Mouse (Mus musculus) liver, embryonic 13.5 days (tissue): ENCODE data around the gene Taf1d. TPM values are rescaled to one million over a fixed set of nuclear protein-coding genes. Genes with fewer than 3 reads are reported as not detected.
"Not testable (repeated sequence)": the region's sequence is repeated elsewhere in the genome, so short reads cannot be mapped to it uniquely, and the experiment has no call there.

Experiments used
- ATAC-seq: fragments of 200-750 bp; cut with Nextera tagmentation; 2 replicates; pipeline ENCODE4 v1.8.0; 2017; ENCODE audit warnings: low read depth, mild to moderate bottlenecking, moderate number of reproducible peaks, moderate library complexity
- DNase-seq: peaks from one replicate; pipeline ENCODE4 v3.0.0; 2022
- H3K27ac ChIP-seq: fragments of 300-500 bp; sonication (generic); 2 replicates; pipeline ENCODE4 v1.5.1; 2015; ENCODE audit warnings: moderate library complexity, mild to moderate bottlenecking, inconsistent platforms
- H3K27me3 ChIP-seq: fragments of 300-500 bp; sonication (generic); 2 replicates; pipeline ENCODE4 v1.6.1; 2015; ENCODE audit warnings: mild to moderate bottlenecking, inconsistent platforms
- H3K36me3 ChIP-seq: fragments of 300-500 bp; sonication (generic); 2 replicates; pipeline ENCODE4 v1.6.1; 2015; ENCODE audit warnings: mild to moderate bottlenecking, inconsistent platforms
- H3K4me1 ChIP-seq: fragments of 300-500 bp; sonication (generic); replicated peaks from 2 replicates; pipeline ENCODE4 v1.6.1; 2015; ENCODE audit warnings: inconsistent platforms
- H3K4me2 ChIP-seq: fragments of 300-500 bp; sonication (generic); 2 replicates; pipeline ENCODE4 v1.6.1; 2015; ENCODE audit warnings: inconsistent platforms, mild to moderate bottlenecking, moderate library complexity
- H3K4me3 ChIP-seq: fragments of 300-500 bp; sonication (generic); replicated peaks from 2 replicates; pipeline ENCODE4 v1.5.1; 2015; ENCODE audit warnings: mild to moderate bottlenecking, inconsistent platforms
- H3K9ac ChIP-seq: fragments of 300-500 bp; sonication (generic); 2 replicates; pipeline ENCODE4 v1.6.1; 2015; ENCODE audit warnings: mild to moderate bottlenecking, inconsistent platforms
- H3K9me3 ChIP-seq: fragments of 300-500 bp; sonication (generic); replicated peaks from 2 replicates; pipeline ENCODE4 v1.6.1; 2016; ENCODE audit warnings: inconsistent platforms
- WGBS: fragments of 180-500 bp; shearing (Covaris S2); methylation state at CpG from one replicate; pipeline ENCODE4 v1.1.7; 2015; ENCODE audit not compliant: insufficient replicate concordance; 5-methylcytosine and 5-hydroxymethylcytosine counted together
- polyA plus RNA-seq: library from polyadenylated mRNA; unstranded; fragments of >200 nt; fragmentation: Nextera tagmentation; extraction: Ambion mirVana; gene quantifications from 2 replicates; pipeline ENCODE4 v1.2.1, GENCODE M21; 2015

The Taf1d gene
- polyA plus RNA-seq, 1 experiment from 2014 or later = 46.4 TPM

DNA sequence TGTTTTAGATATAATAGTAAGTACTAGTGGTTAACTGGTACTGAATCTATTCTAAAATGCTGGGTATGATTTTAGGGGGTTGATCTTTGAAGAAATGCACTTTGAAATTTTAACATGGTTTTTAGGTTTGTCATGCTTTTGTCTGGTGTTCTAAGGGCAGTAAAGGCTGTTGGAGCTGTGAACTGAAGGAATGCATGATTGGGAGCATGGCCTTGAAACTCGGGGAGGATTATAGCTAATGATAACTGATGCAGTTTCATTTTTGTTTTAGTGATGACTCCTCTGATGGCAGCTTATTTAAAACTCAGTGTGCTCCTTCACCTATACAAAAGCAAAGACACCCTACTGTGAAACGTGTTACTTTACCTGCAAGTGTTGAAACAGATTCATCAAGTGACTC, 2.2 kb downstream of the Taf1d start:
- peaks cover 55% of the 10 kb centered on the region for H3K4me1 ChIP-seq
- 27% methylated on average over 2 of the region's 2 CpGs for WGBS
- no peak for ATAC-seq

DNA sequence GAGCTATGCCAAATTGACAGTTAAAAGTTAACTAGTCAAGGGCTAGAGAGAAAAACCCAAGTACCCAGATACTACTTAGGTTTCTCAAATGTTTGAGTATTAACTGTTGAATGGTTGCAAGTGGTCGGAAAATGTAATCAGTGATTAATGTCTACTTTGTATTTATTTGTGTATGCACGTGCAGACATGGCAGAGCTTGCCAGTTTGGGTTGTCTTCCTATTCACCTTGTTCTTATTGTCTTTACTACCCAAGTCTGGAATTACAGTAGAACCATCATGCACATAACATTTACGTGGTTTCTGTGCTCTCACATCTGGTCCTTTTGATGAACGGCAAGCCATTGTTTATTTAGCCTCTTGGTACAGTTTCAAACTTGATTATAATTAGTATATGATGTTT, 3.4 kb downstream of the Taf1d start:
- Histone ChIP-seq H3K4me1 (peaks cover 54% of the 10 kb centered on the region), H3K9ac (no peak overlapping the region), H3K27me3 (no peaks in the 10 kb centered on the region), H3K4me2 (peak overlapping the region; percentile 49), H3K9me3 (no peaks in the 10 kb centered on the region), H3K4me3 (peak overlapping the region; percentile 29), H3K36me3 (peaks cover 66% of the 10 kb centered on the region), H3K27ac (no peak overlapping the region)
- WGBS = 71% methylated on average over 4 of the region's 4 CpGs
- DNase-seq (no peak), ATAC-seq (no peak)

More for the DNA sequence above, 2.2 kb downstream of the Taf1d start:
- H3K27ac ChIP-seq = no peak overlapping the region; the same call in 1 of the 2 replicates
- no peak for DNase-seq
- peak overlapping the region; percentile 50 for H3K4me2 ChIP-seq
- H3K4me3 ChIP-seq = peak overlapping the region; percentile 91
- H3K27me3 ChIP-seq = no peaks in the 10 kb centered on the region
- H3K36me3 ChIP-seq = peaks cover 54% of the 10 kb centered on the region
- no peaks in the 10 kb centered on the region for H3K9me3 ChIP-seq
- H3K9ac ChIP-seq = peak overlapping the region; percentile 56; the same call in 1 of the 2 replicates

DNA sequence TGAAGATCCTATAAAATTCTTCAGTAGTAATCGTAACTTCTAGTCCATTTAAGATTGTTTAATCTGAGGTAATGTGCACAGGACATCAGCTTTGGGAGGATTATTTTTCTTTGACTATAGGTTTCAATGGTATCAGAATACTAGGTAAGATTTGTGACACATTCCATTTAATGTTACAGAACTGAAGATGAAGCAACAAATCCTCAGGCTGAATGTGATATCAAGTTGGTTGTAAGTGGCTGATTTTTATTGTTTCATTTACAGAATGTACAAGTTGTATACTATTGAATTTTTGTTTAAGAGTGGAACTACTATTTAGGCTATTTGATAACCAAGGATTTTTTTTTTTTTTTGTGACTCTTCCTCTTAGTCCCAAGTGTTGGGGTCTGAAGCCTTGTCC, 4.2 kb downstream of the Taf1d start:
- no peak overlapping the region; the same call in 1 of the 2 replicates for H3K27ac ChIP-seq
- no peak overlapping the region for H3K4me3 ChIP-seq
- ATAC-seq = no peak
- peaks cover 74% of the 10 kb centered on the region for H3K36me3 ChIP-seq
- H3K4me1 ChIP-seq = peaks cover 46% of the 10 kb centered on the region
- no peak overlapping the region for H3K4me2 ChIP-seq
- 78% methylated on average over 1 of the region's 1 CpGs for WGBS
- no peak for DNase-seq
- H3K9me3 ChIP-seq = no peaks in the 10 kb centered on the region
- no peak overlapping the region for H3K9ac ChIP-seq
- no peaks in the 10 kb centered on the region for H3K27me3 ChIP-seq

DNA sequence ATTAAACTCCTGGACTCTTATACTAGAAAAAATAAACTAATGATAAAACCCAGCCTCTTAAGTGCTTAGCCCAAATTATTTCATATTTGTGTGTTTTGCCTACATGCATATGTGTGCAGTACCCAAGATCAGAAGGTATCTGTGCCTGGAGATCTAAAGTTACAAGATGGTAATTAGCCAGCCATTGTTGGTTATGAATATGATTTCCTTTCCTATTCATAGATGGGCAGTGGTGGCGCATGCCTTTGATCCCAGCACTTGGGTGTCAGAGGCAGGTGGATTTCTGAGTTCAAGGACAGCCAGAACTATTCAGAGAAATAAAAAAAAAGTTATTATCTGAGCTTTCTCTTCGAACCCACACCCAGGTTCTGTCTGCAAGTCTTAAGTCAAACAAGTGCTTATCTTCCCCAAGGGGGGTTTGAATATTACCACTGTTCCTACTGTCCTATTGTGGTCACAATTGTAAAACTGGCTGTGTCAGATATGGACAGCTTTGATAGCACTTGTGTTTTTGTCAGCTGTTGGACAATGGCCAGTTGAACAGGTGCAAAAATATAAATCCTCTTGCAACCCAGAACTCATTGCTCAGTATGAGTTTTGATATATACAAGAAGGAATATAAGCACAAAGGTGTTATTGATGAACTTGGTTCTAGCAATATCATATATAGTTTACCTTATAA, 6.2 kb downstream of the Taf1d start:
- no peak overlapping the region for H3K27ac ChIP-seq
- no peaks in the 10 kb centered on the region for H3K9me3 ChIP-seq
- H3K9ac ChIP-seq = no peak overlapping the region
- no peak overlapping the region for H3K4me3 ChIP-seq
- H3K36me3 ChIP-seq = peaks cover 87% of the 10 kb centered on the region
- 45% methylated on average over 2 of the region's 2 CpGs for WGBS
- H3K27me3 ChIP-seq = no peaks in the 10 kb centered on the region
- no peak overlapping the region for H3K4me2 ChIP-seq
- peak; percentile 40 for ATAC-seq
- H3K4me1 ChIP-seq = peaks cover 33% of the 10 kb centered on the region
- DNase-seq = no peak

DNA sequence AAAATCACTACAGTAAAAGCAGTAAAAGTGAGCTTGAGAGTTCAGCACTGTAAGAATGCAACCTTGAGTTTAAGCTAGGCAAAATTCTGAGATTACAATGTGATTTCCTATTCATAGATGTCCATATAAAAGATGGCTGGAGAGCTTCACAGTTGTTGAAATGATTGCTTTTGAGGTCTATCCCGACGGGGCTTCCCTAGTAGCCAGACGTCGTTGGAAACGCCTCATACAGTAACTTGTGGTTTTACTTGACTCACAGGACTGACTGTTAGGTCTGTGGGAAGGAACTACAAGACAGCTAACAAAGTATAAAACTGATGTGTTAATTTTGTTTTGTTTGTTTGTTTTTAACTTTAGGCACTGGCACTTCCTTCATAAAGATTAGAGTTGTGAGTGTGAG, 7.6 kb downstream of the Taf1d start:
- Histone ChIP-seq H3K9me3 (no peaks in the 10 kb centered on the region), H3K27ac (no peak overlapping the region), H3K27me3 (no peaks in the 10 kb centered on the region), H3K36me3 (peaks cover 87% of the 10 kb centered on the region), H3K4me1 (peaks cover 21% of the 10 kb centered on the region), H3K9ac (no peak overlapping the region), H3K4me3 (no peak overlapping the region), H3K4me2 (no peak overlapping the region)
- WGBS = 65% methylated on average over 5 of the region's 5 CpGs
- DNase-seq (no peak), ATAC-seq (no peak)

DNA sequence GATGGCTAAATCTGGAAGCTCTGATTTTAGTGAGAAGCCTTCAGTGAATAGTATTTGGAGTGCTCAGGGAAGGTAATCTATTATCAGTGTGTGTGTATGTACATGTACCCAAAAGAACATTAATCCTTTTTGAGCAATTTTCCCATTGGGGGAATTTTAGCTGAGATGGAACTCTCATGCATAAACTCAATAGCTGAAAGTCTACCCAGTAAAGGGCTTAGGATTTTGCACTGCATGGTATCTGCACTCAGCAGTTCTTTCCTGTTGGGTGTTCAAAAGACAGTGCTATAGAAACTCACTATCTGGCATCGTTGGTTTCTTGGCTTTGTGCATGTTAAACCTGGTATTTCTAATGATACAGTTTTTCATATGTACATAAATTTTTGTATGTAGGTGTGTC, 8.6 kb downstream of the Taf1d start:
- H3K9me3 ChIP-seq = no peaks in the 10 kb centered on the region
- H3K27ac ChIP-seq = no peak overlapping the region
- ATAC-seq (no peak), DNase-seq (no peak)
- H3K4me2 ChIP-seq = no peak overlapping the region
- peaks cover 12% of the 10 kb centered on the region for H3K4me1 ChIP-seq
- H3K36me3 ChIP-seq = peaks cover 78% of the 10 kb centered on the region
- H3K27me3 ChIP-seq = no peaks in the 10 kb centered on the region
- H3K9ac ChIP-seq = no peak overlapping the region
- WGBS = 79% methylated on average over 1 of the region's 1 CpGs
- no peak overlapping the region for H3K4me3 ChIP-seq

DNA sequence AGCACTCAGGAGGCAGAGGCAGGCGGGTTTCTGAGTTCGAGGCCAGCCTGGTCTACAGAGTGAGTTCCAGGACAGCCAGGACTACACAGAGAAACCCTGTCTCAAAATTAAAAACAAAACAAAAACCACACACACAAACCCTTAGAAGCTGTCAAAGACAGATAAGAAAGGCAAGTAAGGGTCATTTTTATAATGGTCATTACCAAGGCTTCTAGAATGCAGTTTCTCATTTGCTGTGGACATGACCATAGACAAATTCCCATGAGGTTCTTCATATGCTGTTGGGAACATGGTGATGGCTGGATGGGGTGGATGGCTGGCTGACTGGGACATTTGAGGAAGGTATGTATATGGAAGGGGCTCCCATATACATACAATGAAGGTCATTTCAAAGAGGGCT, 10.3 kb downstream of the Taf1d start:
- not testable (repeated sequence) for H3K27me3 ChIP-seq, H3K4me2 ChIP-seq, H3K27ac ChIP-seq, DNase-seq, H3K9me3 ChIP-seq, H3K4me3 ChIP-seq, H3K9ac ChIP-seq, H3K4me1 ChIP-seq
- whole genome bisulfite sequencing = 83% methylated on average over 2 of the region's 2 CpGs
- peaks cover 73% of the 10 kb centered on the region for H3K36me3 ChIP-seq
- peak; percentile 47; the same call in 1 of the 2 replicates for ATAC-seq

DNA sequence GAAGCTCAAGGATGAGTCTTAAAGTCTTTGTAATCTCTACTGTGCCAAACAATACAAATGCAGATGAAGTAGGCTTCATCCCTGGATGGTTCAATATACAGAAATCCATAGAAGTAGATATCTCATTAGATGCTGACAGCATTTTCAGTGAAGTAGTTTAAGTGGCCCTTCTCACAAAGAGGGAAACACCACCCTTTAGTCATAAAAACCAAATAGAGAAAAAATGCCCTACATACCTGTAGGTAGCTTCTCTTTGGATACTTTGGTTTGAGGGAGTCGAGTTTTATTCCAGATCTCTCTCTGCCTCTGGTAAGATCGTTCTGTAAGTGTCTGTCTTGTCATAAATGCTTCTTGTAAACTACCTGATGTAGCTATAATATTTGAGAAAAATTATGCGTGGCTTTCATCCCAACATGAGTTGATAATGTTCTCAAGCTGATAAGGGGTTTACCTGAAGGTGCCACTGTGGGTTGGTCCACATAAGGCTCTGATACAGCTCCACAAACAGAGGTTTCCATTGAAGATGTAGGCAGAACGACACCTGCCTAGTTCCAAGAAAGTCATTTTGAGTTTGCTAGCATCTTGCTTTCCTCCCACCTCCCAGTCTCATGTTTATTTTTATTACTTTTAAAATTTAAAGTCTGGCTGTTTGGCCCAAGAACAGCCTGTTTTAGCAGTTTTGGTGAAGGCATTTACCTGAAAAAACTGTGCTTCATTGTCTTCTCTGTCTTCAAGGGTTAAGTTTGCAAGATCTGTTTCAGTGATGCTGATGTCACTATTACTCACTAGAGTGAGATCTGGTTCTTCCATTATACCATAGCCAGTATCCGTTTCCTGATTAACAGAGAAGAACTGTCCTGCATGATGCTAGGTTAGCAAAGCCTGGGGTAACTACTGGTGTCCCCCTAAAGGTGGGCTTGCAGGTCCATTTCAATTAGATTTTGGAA, 11.5 kb downstream of the Taf1d start:
- WGBS = 31% methylated on average over 5 of the region's 5 CpGs
- H3K4me1 ChIP-seq = no peaks in the 10 kb centered on the region
- H3K4me2 ChIP-seq = no peak overlapping the region
- no peaks in the 10 kb centered on the region for H3K27me3 ChIP-seq
- H3K9me3 ChIP-seq = no peaks in the 10 kb centered on the region
- ATAC-seq (peak; percentile 33; the same call in 1 of the 2 replicates), DNase-seq (no peak)
- H3K9ac ChIP-seq = no peak overlapping the region
- no peak overlapping the region for H3K27ac ChIP-seq
- H3K4me3 ChIP-seq = no peak overlapping the region
- H3K36me3 ChIP-seq = peaks cover 73% of the 10 kb centered on the region

DNA sequence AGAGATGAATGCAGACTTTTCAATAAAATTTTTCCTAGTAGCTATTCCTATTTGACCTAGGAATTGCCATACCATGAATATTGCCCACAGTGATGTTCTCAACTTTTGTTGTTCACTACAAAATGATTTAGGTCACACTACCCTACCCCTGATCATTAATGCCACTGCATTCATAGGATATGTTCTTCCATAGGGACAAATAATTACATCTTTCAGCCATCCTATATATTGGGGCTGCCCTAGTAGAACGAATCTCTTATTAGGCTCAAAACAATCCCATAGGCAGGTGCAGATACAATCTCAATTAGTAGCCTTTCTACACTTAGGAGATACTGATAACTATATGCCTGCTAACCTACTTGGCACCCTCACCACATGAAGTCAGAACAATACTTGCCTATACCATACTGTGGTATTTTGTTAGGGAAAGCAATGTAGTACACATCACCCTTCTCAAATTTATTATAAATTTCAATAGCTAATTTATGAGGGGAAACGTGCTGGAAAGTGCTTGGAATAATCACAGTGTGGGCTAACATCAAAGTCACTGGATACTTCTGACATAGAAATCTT, 12.2 kb downstream of the Taf1d start:
- Histone ChIP-seq H3K9me3 (no peaks in the 10 kb centered on the region), H3K4me3 (no peak overlapping the region), H3K27ac (no peak overlapping the region), H3K4me1 (no peaks in the 10 kb centered on the region), H3K4me2 (no peak overlapping the region), H3K36me3 (peaks cover 75% of the 10 kb centered on the region), H3K27me3 (no peaks in the 10 kb centered on the region), H3K9ac (no peak overlapping the region)
- 65% methylated on average over 2 of the region's 2 CpGs for WGBS
- ATAC-seq (no peak; the same call in 1 of the 2 replicates), DNase-seq (no peak)

DNA sequence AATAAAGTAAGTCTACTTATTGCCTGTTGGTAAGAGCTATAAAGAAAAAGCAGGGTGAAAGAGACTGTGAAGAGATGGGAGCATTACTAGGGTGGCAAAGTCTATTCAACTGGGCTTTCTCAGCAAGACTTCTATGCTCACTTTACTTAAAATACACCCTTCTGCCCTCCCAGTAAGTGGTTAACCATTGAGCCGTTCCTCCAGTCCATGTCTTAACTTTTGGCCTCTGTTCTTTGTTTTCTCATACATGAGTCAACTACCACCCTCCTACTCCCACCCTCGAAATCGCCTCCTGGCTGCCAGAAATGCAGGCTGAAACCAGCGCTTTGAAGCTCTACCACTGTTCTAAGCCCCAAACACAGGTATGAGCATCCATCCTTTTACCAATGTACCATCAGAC, 31.8 kb downstream of the Taf1d start:
- WGBS = 81% methylated on average over 4 of the region's 4 CpGs
- ATAC-seq (no peak), DNase-seq (no peak)
- Histone ChIP-seq H3K4me1 (no peaks in the 10 kb centered on the region), H3K36me3 (peaks cover 86% of the 10 kb centered on the region), H3K4me2 (no peak overlapping the region), H3K9me3 (no peaks in the 10 kb centered on the region), H3K27ac (no peak overlapping the region), H3K27me3 (no peaks in the 10 kb centered on the region), H3K4me3 (no peak overlapping the region), H3K9ac (no peak overlapping the region)

DNA sequence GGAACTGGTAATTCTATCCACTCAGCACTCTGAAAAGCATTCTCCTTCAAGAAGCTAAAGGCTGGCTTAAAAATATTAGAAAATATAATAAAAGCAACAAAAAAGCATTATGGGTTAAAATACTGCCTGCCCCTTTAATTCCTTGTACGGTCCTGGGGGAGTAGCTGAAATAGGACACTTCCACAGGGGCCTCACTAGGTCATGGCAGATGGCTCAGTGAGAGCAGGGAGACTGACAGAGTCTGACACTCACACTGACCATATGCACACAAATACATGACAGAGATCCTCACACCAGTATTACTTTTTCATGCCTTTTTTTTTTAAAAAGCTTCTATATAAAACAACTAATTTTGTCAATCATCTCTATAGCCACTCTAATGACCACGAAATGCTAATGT, 43.9 kb downstream of the Taf1d start:
- no peak overlapping the region for H3K9ac ChIP-seq
- H3K36me3 ChIP-seq = peaks cover 75% of the 10 kb centered on the region
- H3K27me3 ChIP-seq = no peaks in the 10 kb centered on the region
- H3K4me1 ChIP-seq = no peaks in the 10 kb centered on the region
- H3K9me3 ChIP-seq = no peaks in the 10 kb centered on the region
- DNase-seq (no peak), ATAC-seq (no peak)
- H3K4me2 ChIP-seq = no peak overlapping the region
- no peak overlapping the region for H3K27ac ChIP-seq
- no peak overlapping the region for H3K4me3 ChIP-seq
- WGBS = 81% methylated on average over 2 of the region's 2 CpGs
